37 mouse cellular contexts compared by ENCODE assay signal in the genomic region with DNA sequence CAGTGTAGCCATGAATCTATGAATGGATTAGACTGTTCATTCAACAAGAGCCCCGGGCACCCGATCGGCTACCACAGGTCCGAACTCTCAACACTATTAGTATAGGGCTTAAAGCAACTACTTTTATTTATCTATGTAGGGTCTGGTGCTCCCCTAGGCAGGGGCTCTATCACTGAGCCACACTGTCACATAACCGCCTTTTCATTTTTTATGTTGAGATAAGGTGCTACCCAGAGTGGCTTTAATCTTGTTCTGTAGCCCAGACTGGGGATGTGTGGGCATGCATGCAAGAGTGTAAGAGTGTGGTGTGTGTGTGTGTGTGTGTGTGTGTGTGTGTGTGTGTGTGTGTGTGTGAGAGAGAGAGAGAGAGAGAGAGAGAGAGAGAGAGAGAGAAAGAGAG. TPM values are rescaled to one million over a fixed set of nuclear protein-coding genes. Genes with fewer than 3 reads are reported as not detected.
"Had no signal": no experiment of that assay in that cellular context is flagged by ENCODE, and none has a peak within 500 bp of the region (broad histone marks: within the 10 kb centered on the region; RNA-seq: fewer than 3 reads in every experiment).

No protein-coding gene starts in this region.

- H3K9ac ChIP-seq: heart, embryonic 12.5 days; hindbrain, embryonic 12.5 days; hindbrain, embryonic 14.5 days; intestine, embryonic 15.5 days; kidney, embryonic 15.5 days; limb, embryonic 13.5 days; limb, embryonic 15.5 days; liver, embryonic 12.5 days had no signal

- H3K4me3 ChIP-seq: heart, embryonic 10.5 days; heart, embryonic 12.5 days; hindbrain, embryonic 10.5 days; hindbrain, embryonic 12.5 days; intestine, embryonic 15.5 days; kidney, embryonic 15.5 days; limb, embryonic 13.5 days; limb, embryonic 15.5 days; liver, embryonic 12.5 days had no signal

- H3K27ac ChIP-seq: heart, embryonic 10.5 days; hindbrain, embryonic 10.5 days; hindbrain, embryonic 12.5 days; hindbrain, embryonic 14.5 days; intestine, embryonic 15.5 days; limb, embryonic 13.5 days; liver, embryonic 12.5 days had no signal

- ATAC-seq: hindbrain, embryonic 16.5 days; inflammation-experienced regulatory T-cells, adult 6 months; intestine, embryonic 15.5 days; intestine, postnatal 0 days; liver, embryonic 12.5 days had no signal

- DNase-seq: gastrocnemius, postnatal 10 days; gastrocnemius, postnatal 36 days; heart, adult 18-20 months; heart, postnatal 10 days; heart, postnatal 4 days; kidney, adult 18-20 months; kidney, adult 9 months; kidney, postnatal 14 days; kidney, postnatal 36 days; layer of hippocampus, adult 9-11 months; layer of hippocampus, postnatal 36 days; left cerebral cortex, postnatal 4 days had no signal

- H3K4me1 ChIP-seq: heart, embryonic 10.5 days; hindbrain, embryonic 10.5 days; hindbrain, embryonic 12.5 days had no signal

- H3K36me3 ChIP-seq: heart, embryonic 10.5 days; heart, embryonic 12.5 days; hindbrain, embryonic 10.5 days; hindbrain, embryonic 12.5 days; intestine, embryonic 15.5 days; kidney, embryonic 15.5 days; limb, embryonic 13.5 days; limb, embryonic 15.5 days; liver, embryonic 12.5 days had no signal

- H3K27me3 ChIP-seq: heart, embryonic 12.5 days; hindbrain, embryonic 12.5 days; intestine, embryonic 15.5 days; kidney, embryonic 15.5 days; limb, embryonic 13.5 days; limb, embryonic 15.5 days had no signal

- H3K9me3 ChIP-seq: heart, embryonic 10.5 days; heart, embryonic 12.5 days; hindbrain, embryonic 10.5 days; hindbrain, embryonic 12.5 days; intestine, embryonic 15.5 days; kidney, embryonic 15.5 days; limb, embryonic 13.5 days; limb, embryonic 15.5 days; liver, embryonic 12.5 days had no signal

RNA-seq across cellular contexts. Expression of a gene that starts 23.8 kb away (rescaled TPM):
- total RNA-seq: gastrocnemius, adult 18-20 months; gastrocnemius, postnatal 10 days; gastrocnemius, postnatal 36 days; heart, adult 18-20 months; heart, adult 8-10 months; heart, postnatal 10 days; heart, postnatal 25 days; heart, postnatal 4 days; layer of hippocampus, postnatal 14 days; layer of hippocampus, postnatal 36 days; left cerebral cortex, postnatal 10 days; left cerebral cortex, postnatal 25 days; left cerebral cortex, postnatal 4 days; liver, adult 2 months had no signal
- polyA plus RNA-seq: hindbrain, embryonic 14.5 days; hindbrain, embryonic 16.5 days; inflammation-experienced regulatory T-cells, adult 6 months; intestine, postnatal 0 days; liver, adult 2 months had no signal

RNA-seq across cellular contexts. Expression of a gene that starts 39.8 kb away (rescaled TPM):
- total RNA-seq: gastrocnemius, postnatal 36 days; layer of hippocampus, adult 18-20 months; layer of hippocampus, adult 8-10 months; layer of hippocampus, postnatal 14 days; layer of hippocampus, postnatal 36 days; left cerebral cortex, adult 18-20 months; left cerebral cortex, adult 8-10 months; left cerebral cortex, postnatal 10 days; left cerebral cortex, postnatal 25 days; left cerebral cortex, postnatal 4 days had no signal
- polyA plus RNA-seq: frontal cortex, adult 2 months; hindbrain, embryonic 14.5 days had no signal
